Mouse (Mus musculus): Measurements from ENCODE around the gene Pyroxd2. TPM values are rescaled to one million over a fixed set of nuclear protein-coding genes. Genes with fewer than 3 reads are reported as not detected.
"Not testable (repeated sequence)": the region's sequence is repeated elsewhere in the genome, so short reads cannot be mapped to it uniquely, and the experiment has no call there.

Pyroxd2 gene
- 1 to 10 TPM; 2.6 to 3.0 TPM for total RNA-seq (2021)

DNA sequence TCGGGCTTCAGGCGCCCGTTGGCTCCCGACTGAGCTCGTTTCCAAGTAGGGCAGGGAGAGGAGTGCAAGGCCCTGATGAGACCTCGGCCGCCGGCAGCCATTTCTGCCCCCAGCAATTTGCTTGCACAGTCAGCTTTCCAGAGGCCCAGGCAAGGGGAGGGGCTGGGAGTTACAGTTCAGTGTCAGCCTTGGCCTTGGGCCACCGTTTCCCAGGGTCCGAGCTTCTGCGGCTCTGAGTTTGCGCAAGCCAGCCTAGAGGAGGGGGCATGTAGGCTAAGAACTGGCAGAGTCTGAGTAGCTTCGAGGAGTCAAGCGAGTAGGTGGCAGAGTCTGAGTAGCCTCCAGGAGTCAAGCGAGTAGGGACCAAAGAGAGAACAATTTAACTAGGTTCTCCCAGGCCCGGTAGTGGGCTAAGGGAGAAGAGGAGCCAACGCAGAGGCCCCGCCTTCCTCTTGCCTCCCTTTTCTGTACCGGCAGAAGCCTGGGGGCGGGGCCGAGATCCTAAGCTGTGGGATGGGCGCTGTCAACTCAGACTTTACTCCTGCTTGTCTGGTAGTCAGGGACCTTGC is at the start of gene Pyroxd2:
Gene Pyroxd2 (minus strand): TSS at position 413 of the 569 bp plus-strand sequence.
- peak; percentile 41 to 58 for DNase-seq

DNA sequence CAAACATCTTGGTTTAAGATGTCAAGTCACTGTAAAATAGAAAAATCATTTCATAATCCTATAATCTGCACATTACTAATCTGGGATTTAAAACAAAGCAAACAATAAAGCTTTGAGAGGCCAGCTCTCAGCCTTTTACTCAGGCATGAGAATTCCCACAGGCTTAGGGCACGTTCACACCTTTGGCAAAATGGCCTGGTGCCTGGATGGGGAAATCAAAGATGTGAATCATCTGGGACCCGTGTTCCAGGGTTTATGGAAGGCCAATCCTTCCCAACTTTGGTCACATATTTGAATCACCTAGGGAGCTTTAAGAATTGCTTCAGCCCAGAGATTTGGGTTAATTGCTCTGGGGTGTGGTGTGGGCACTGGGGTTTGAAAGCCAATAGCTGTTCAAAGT is 45.3 kb upstream of the Pyroxd2 start:
- DNase-seq, result no peak

DNA sequence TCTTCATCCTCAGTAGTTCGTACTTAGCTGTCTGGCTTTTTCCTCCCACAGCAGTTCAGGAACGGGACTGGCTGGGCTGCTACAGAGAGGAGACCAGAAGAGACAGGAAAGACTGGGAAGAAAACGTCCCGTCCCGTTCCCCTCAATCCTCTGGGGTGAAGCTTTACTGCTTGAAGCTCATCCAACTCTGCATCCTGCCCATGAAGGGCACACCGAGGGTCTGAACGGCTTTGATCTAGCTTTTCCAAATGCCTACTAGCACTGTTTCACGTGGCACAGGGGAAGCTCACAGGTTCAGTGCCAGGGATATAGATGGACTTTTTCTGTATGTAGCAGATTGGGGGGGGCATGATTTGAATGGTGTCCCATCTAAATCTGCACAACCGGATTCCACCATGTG is 43.2 kb upstream of the Pyroxd2 start:
- no peak for DNase-seq

DNA sequence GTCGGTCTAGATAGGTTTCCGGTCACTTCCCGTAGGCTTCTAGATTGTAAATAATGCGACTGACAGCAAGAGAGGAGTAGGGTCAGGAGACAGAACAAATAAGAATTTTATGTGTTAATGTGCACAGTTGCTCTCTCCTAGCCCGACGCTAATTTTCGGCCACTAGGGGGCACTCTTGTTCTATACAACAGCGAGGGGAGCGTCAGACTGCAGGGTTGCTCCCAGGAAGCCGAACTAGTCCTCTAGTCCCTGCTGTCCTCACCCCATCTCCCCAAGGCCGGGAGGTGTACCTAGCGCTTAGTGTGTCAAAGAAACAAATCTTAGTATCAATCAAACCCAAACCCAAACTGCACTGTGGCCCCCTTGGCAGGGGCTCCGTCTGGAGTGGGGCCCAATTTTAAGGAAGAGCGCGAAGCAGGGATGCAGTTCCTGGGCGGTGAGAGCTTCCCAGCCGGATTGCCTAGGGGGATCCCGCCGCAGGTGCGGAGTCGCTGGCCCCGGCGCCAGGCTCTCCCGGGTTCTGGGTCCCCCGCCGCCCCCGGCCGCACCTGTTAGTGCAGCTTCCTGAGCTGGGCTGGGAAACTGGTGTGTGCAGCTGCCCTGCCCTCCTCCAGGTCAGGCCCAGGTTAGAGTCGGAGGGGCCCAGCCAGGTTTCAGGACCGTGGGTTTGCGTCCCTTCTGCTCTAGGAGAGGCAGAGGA is 42.5 kb upstream of the Pyroxd2 start:
- DNase-seq, result peak; percentile 84 to 91

DNA sequence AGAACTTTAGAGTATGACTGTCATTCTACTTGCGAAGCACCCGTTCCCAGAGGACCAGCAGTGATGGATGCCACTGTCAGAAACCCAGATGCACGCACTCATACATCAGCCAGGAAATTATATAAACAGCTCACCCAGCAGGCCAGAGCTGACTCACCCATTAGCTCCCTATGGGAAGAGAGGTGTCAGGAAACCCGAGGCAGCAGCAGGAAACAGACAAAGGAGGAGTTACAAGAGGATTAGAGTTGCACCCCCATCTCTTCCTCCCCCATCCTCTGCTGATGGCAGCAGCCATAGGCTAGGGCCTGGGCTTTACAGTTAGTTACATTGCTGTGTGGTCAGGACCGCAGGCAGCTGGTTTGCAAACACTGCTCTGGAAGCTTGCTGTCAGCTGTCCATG is 35.7 kb upstream of the Pyroxd2 start:
- no peak for DNase-seq

DNA sequence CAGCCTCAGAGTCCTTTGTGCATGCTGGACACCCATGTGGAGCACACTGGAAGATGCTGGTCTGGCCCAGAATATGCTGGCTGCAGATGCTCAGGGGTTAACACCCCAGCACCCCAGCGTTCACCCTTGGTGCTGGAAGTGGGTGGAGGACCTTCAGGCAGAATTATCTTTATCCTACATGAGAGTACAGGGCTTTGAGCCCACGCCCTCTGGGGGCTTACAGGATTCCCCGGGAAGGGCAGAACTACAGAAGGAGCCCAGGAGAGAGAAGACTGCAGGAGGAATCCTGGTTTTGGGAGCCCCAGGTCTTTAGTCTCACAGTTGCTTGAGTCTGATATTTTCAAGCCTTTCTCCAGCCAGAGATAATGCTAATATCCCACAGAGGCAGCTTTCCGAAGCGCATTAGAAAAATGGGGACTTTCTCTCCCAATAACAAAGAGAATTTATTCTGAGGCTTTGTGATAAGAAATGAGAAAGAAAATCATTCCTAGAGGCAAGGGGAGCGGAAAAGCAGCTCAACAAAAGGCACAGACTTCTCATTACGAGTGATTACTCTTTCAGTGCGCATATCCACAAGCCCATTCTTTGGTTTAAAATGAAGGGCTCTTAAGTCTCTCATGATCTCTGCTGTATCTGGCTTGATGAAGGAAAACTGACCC is 33.1 kb upstream of the Pyroxd2 start:
- no peak for DNase-seq

DNA sequence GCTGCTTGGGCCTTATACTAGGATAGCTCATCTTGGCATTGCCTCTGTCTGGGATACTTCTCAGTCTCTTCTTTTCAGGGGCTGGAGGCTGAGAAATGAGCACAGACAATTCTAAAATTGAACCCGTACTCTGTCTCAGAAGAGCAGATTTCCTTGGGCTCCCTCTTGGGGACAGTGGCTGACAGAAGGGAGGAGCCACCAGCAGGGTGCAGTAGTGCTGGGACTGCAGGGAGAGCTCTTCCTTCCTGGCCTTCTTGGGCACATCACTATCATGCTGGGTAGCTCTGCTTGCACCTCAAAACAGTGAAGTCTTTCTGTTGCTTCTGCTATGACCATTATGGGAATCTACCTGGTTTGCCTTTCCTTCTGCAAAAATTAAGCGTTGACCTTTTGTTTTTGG is 32.6 kb upstream of the Pyroxd2 start:
- DNase-seq, result no peak

DNA sequence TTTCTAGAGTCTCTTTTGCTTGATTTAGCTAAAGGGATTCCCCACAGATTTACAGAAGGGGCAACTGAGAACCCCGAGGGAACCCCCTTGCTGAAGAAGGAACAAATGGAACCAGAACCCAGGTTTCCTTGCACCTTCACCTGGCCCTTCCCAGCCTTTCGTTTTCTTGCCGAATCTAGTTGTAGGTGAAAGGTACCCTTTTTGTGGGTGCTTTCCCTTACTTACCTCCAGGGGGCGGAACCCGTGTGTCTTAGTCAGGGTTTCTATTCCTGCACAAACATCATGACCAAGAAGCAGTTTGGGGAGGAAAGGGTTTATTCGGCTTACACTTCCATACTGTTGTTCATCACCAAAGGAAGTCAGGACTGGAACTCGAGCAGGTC is 27.6 kb upstream of the Pyroxd2 start:
- not testable (repeated sequence) for DNase-seq

DNA sequence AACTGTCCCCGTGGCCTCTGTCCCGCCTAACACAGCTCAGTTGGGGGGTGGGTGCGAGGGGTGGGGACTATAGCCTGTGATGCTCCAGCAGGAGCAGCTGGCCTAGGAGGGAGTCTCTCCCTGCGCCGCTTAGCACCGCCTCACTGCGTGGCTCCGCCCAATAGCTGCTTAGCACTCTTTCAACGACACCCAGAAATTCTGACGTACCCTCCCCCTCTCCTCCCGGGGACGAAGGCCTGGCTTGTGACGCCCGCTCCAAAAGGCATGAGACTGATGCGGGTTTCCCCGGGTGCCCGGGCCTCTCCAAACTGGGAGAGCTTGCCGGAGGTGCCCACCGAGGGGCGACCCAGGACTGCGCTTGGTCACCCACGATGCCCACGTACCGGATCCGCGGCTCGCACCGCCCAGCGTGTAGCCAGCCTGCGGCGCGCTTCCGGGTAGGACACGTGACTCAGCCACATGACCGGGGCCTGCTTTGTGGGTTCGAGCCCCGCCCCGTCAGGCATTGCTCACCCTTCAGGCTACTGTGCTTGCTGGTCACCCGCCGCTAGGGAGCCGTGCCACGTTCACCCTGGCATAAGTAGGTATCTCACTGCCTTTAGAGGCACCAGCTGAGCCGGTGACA is 27.1 kb upstream of the Pyroxd2 start, which contains the start of gene Hps1:
Gene Hps1 (minus strand): TSS at position 448 of the 625 bp plus-strand sequence.
- DNase-seq, result peak; percentile 91 to 92

DNA sequence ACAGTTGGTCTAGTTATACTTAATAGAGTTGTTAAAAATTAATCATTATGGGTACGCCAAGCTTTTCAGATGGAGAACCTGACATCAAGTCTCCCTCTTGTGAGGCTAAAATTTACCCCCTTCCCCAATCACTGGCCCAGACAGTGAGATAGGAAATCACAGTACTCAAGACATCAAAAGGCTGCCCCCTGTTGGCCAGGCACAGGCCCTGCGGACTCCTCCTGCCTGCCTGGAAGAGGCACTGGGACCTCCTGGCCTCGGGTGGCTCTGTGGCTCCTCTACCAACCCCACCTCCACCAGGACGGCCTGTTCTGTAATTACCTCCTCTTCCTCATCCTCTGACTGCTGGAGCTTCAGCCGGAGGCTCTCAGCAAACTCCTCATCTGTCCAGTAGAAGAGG is 25.2 kb upstream of the Pyroxd2 start:
- DNase-seq, result no peak

DNA sequence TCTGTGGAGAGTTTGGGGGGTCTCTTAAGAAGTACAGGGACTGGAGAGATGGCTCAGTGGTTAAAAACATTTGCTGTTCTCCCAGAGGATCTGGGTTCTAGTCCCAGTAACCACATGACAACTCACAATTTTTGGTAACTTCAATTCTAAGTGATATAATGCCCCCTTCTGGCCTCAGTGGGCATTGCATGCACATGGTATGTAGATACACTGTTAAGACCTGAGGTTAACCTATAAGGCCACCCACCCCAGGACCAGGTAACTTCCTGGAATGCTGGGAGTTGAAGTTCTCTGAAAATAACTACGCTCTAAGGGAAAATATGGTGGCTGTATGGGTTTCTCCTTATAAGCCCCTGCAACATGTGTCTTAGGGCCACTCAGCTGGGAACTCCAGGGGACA is 24.2 kb upstream of the Pyroxd2 start:
- DNase-seq, result no peak

DNA sequence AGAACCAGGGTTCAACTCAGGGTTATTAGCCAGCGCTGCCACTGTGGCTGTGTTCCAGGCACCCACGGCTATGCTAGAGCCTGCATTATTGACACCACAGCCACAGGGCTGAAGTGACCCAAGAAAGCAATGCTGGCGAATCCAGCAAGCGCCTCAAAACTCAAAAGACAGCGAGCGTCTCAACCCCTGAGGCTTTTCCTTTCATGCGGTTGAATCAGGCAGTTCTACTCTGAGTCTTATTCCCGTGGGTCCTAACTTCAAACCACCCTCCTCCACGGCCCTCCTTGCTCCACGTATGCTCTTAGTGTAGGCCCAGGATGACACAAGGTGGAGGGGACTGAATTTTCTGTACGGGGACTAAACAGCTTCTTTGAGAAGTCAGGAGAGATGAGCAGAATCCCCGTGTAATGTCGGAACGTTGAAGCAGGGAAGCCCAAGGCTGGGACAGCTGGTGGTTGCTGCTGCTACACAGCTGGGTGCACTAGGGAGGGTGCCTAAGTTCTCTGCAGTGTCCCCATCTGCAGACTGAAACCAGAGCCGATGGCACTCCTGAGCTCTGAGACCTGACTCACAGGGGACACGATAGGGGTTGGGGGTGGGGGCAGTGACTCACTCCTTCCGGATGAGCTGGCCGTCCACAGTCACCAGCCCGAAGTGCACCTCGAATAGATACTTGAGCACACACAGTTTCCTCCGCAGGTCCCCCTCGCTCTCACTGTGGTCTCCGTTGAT is 17.7 kb upstream of the Pyroxd2 start:
- DNase-seq, result no peak

DNA sequence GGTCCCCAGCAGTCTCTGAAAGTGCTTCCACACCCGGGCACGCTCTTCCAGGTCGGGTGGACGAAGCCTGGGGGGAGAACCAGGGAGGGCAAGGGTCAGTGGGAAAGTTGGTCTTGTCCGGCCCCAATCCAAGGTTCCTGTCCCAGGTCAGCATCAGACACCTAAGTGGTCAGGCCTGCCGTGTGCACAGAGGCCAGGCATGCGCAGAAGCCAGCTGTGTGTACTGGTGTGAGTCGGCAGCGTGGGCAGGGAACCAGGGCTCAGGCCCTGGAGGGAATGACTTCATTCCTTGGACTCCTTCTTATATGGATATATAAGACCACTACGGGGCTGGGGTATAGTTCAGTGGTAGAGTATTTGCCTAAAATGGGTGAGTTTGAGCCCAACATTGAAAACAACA is 17.1 kb upstream of the Pyroxd2 start:
- DNase-seq, result no peak

DNA sequence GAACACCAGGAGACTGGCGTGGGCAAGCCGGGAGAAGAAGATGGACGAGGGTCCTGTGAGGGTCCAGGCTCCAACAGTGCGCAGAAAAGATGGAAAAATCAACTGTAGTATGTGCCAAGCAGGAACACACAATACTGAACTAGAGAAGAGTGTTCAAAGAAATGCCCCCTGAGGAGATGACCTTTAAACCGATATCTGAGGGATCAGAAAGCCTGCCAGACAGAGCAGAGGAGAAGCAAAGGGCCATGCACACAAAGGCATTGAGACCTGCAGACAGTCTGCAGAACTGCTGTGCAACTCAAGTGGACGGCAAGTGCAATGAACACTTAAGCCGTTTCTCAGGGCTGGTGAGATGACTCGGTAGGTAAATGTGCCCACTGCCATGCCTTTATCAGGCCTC is 14.8 kb upstream of the Pyroxd2 start:
- DNase-seq, result no peak

DNA sequence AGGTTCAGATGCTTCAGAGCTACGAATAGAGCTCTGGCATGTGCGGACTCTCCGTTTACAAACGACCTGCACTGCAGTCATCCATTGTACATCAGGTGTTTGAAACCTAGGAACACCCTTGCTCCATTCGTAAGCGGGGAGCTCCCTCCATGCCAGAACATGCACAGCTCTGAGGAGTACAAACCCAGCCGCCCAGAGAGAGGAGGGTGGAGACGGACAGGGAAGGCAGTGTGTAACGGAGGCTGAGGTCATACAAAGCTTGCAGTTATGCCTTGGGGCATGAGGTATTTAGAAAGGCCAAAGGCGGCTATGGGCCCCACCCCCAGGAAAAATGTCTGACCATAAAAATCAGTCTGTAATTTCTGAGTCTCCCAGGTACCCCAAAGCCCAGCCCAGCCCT is 11.8 kb upstream of the Pyroxd2 start:
- DNase-seq, result no peak

DNA sequence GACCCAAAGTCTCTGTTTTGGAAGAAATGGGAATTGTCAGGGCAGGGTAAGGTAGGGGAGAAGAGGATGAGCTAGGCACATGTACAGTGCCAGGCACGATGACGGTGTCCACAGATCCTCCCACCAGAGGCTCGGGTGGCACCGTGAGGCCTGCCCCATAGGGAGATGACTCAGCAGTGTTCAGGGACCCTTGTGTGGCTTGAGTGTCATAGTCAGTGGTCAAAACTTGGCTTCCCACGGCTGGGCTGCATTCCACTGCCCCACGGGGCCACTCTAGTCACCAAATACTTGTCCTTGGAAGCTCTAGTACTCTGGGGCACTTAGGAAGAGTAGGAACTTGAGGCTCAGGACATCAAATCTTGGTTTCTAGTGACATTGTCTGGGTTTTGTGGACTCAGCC is 4.1 kb upstream of the Pyroxd2 start:
- DNase-seq, result no peak

DNA sequence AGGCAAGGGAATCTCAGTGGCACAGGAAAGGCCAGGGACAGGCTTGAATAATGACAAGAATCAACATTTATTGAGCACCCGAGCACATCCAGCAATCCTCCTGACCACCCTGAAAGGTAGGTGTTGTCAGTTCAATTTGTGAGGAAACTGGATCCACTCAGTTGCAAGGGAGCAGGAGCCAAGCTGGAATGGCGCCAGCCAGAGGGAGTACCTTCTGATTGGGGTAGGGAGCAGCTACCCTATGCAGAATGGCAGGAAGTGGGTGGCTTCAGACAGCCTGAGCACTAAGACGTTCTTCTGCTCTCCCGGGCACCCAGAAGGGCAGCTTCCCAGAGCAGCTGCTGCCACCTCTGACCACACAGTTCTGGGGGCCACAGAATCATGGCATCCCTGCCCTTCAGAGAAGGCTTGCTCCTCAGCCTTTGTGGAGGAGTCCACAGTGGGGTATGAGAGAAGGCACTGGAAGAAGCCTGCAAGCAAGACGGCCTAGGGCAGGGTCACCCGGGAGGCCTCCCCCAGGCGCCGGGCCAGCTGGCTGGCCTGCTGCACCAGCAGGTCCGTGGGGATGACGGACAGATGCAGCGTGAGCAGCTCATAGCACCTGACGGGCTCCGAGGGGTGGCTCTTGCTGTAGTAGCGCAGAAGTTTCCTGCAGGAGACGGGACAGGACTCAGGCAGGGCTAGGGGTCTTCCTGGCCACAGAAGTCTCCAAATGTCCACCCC is 2.7 kb upstream of the Pyroxd2 start:
- DNase-seq, result no peak

DNA sequence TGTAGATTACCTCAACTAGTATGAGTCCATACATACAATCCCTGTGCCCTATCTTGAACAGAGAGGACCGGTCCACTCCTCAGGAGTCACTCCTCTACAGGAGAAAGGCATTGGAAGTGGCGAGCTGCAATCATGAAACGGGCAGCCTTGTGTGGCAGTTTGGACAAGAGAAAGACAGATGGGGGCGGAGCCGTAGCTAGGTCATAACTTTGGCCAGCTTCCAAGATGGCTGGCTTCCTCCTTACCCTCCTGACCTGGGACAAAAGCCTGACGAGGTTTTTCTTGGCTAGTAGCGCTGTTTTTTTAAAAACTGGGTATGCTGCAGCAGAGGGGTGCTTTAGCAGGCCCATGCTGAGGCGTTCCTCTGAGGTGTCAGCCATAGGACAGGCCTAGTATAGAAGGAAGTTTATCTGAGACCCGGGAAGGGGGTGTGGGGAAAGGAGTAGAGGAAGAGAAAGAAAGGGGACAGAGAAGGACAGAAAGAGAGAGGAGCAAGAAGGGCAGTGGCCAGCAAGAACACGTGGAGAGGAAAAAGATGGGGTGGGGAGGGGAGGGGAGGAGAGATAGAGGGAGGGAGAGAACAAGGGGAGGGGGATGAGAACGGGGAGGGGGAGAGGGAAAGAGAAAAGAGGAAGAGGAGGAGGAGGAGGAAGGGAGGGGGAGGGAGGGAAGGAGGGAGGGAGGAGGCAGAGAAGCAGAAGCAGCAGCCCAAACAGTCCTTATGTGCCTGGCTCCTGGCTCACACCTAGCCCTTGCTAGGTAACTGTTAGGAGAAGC is 754 bp upstream of the Pyroxd2 start:
- no peak for DNase-seq

DNA sequence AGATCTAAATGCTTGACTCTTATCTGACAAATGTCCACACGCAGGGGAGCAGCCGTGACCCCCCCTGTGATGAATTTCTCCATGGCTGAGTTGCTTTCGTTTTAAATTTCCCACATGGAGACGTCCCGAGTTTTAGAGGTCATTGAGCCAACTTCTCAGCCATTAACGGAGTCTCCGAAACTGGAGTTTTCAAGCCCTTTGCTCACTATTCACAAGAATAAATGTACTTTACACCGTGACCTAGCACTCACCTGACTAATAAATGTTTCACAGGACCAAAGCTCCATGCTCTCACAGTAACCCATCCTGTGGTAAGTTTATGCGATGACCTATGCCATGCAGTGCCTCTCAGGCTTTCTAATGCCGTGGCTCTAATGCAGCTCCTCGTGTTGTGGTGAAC is 2.4 kb downstream of the Pyroxd2 start:
- no peak for DNase-seq

DNA sequence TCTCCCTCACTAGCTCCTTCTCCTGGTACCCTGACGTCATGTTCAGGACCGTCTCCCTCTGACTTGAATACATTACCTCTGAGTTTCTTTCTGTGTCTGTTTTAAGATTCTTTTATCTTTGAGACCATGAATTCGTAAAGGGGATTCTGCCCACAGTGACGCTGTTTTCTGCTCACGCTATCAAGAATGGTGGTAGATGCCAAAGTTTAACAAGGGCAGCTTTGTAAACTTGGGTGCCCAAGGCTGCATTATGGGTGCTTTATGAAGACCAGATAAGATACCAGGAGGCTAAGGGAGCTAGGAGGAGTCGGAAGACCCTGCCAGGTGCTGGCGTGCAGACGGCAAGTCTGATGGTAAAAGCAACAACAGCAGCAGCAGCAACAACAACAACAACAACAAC is 5.9 kb downstream of the Pyroxd2 start:
- DNase-seq, result no peak

DNA sequence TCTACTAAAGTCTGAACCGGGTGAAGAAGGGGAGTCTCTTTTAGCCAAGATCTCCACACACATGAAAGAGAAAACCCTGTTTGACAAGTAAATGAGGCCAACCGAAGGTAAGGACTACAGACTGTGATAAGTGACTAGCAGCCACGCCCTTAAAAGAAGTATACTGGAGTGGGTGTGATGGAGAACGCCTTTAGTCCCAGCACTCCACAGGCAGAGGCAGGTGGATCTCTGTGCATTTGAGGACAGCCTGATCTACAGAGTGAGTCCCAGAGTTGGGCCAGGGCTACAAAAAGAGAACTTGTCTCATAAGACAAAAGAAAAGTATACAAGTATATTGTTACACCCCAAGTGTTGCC is 6.7 kb downstream of the Pyroxd2 start:
- DNase-seq, result no peak

Data from layer of hippocampus, postnatal 36 days (tissue).